Mouse (Mus musculus) heart, embryonic 11.5 days (tissue): ENCODE measurements at regions not wholly inside any gene's neighbourhood (a gene's known extent, or its start where the extent isn't known, plus 50 kb on each side); places are given as distances from the start of the nearest gene placed in this dataset.
"Not testable (repeated sequence)": the region's sequence is repeated elsewhere in the genome, so short reads cannot be mapped to it uniquely, and the experiment has no call there.

ENCODE experiments used
- ATAC-seq: fragments of 200-750 bp; cut with Nextera tagmentation; replicated peaks from 2 replicates; pipeline ENCODE4 v1.8.0; 2017; ENCODE audit warnings: moderate library complexity; ENCODE audit not compliant: insufficient number of reproducible peaks, low FRiP score, low TSS enrichment
- H3K27ac ChIP-seq: fragments of 300-500 bp; sonication (generic); 2 replicates; pipeline ENCODE4 v1.5.1; 2014; ENCODE audit warnings: mild to moderate bottlenecking, low read depth, low read length
- H3K27me3 ChIP-seq: fragments of 300-500 bp; sonication (generic); 2 replicates; pipeline ENCODE4 v1.6.1; 2014; ENCODE audit warnings: mild to moderate bottlenecking, low read length, mixed read lengths; ENCODE audit not compliant: control insufficient read depth, insufficient read depth
- H3K36me3 ChIP-seq: fragments of 300-500 bp; sonication (generic); 2 replicates; pipeline ENCODE4 v1.6.1; 2014; ENCODE audit warnings: mild to moderate bottlenecking, low read length, moderate library complexity, mixed read lengths; ENCODE audit not compliant: control insufficient read depth, insufficient read depth
- H3K4me1 ChIP-seq: fragments of 300-500 bp; sonication (generic); 2 replicates; pipeline ENCODE4 v1.6.1; 2014; ENCODE audit warnings: low read length; ENCODE audit not compliant: control insufficient read depth, insufficient read depth
- H3K4me2 ChIP-seq: fragments of 300-500 bp; sonication (generic); 2 replicates; pipeline ENCODE4 v1.6.1; 2014; ENCODE audit warnings: mild to moderate bottlenecking, moderate library complexity
- H3K4me3 ChIP-seq: fragments of 300-500 bp; sonication (generic); 2 replicates; pipeline ENCODE4 v1.5.1; 2014; ENCODE audit warnings: low read depth, low read length
- H3K9ac ChIP-seq: fragments of 300-500 bp; sonication (generic); 2 replicates; pipeline ENCODE4 v1.6.1; 2014; ENCODE audit warnings: mild to moderate bottlenecking, low read depth, low read length, moderate library complexity
- H3K9me3 ChIP-seq: fragments of 300-500 bp; sonication (generic); replicated peaks from 2 replicates; pipeline ENCODE4 v1.6.1; 2016; ENCODE audit warnings: low read length; ENCODE audit not compliant: control insufficient read depth
- WGBS: fragments of 180-500 bp; shearing (Covaris S2); extraction: QIAGEN DNeasy Blood & Tissue Kit; methylation state at CpG from one replicate; pipeline ENCODE4 v1.1.7; 2014; ENCODE audit not compliant: insufficient replicate concordance; 5-methylcytosine and 5-hydroxymethylcytosine counted together

GRCm38 (mm10) chr13:4935940-4936339, 327.0 kb upstream of the Akr1e1 start:
- WGBS: 68% methylated on average over 4 of the region's 4 CpGs
- no peak overlapping the region for H3K9ac ChIP-seq
- H3K27ac ChIP-seq: no peak overlapping the region
- ATAC-seq: no peak
- H3K27me3 ChIP-seq: no peaks in the 10 kb centered on the region
- H3K4me2 ChIP-seq: no peak overlapping the region
- H3K4me1 ChIP-seq: no peaks in the 10 kb centered on the region
- no peaks in the 10 kb centered on the region for H3K9me3 ChIP-seq
- H3K36me3 ChIP-seq: no peaks in the 10 kb centered on the region
- H3K4me3 ChIP-seq: no peak overlapping the region

DNA sequence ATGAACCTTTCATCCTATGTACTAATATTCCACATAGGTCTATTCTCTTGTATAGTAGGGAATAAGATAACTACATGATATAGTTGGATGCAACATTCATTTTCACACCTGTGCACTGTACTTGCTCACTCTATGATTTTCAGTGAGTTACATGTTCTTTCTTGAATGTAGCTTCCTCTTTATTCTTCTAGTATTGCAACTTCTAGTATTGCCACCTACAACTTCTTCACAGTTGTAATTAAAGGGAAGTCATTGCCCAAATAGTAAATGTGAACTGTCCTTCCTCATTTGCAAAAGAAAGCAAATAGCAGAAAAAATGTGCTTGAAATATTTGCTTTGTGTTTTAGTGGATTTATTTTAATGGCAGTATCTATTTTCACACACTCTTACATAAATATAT, 330.9 kb upstream of the Akr1e1 start:
- Histone ChIP-seq H3K36me3 (no peaks in the 10 kb centered on the region), H3K4me2 (no peak overlapping the region), H3K27me3 (no peaks in the 10 kb centered on the region), H3K9ac (no peak overlapping the region), H3K27ac (no peak overlapping the region), H3K9me3 (no peaks in the 10 kb centered on the region), H3K4me1 (no peaks in the 10 kb centered on the region), H3K4me3 (no peak overlapping the region)
- no peak for ATAC-seq

DNA sequence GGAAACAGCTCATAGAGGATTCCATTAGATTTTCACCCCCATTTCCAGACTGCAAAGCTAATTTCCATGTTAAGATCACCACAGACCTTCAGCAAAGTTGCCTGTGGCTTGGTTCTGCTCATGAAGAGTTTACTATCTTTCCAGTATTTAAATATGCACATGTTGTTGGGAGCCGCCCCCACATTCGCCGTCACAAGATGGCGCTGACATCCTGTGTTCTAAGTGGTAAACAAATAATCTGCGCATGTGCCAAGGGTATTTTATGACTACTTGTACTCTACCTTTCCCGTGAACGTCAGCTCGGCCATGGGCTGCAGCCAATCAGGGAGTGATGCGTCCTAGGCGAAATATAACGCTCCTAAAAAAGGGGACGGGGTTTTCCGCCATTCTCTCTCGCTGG, 333.5 kb upstream of the Akr1e1 start:
- WGBS: 19% methylated on average over 5 of the region's 14 CpGs
- not testable (repeated sequence) for H3K4me3 ChIP-seq, H3K27ac ChIP-seq, H3K9me3 ChIP-seq, H3K9ac ChIP-seq, H3K27me3 ChIP-seq, H3K4me2 ChIP-seq, ATAC-seq, H3K4me1 ChIP-seq, H3K36me3 ChIP-seq

- H3K27ac ChIP-seq: no peak overlapping the region
- H3K36me3 ChIP-seq: no peaks in the 10 kb centered on the region
- ATAC-seq: no peak
- H3K9me3 ChIP-seq: no peaks in the 10 kb centered on the region
- H3K4me1 ChIP-seq: no peaks in the 10 kb centered on the region
- WGBS: 31% methylated on average over 7 of the region's 7 CpGs
- no peaks in the 10 kb centered on the region for H3K27me3 ChIP-seq
- no peak overlapping the region for H3K9ac ChIP-seq
- peak overlapping the region; percentile 49 for H3K4me2 ChIP-seq
- H3K4me3 ChIP-seq: peak overlapping the region; percentile 25
Observed at GRCm38 (mm10) chr13:4943046-4943445, 334.1 kb upstream of the Akr1e1 start.

DNA sequence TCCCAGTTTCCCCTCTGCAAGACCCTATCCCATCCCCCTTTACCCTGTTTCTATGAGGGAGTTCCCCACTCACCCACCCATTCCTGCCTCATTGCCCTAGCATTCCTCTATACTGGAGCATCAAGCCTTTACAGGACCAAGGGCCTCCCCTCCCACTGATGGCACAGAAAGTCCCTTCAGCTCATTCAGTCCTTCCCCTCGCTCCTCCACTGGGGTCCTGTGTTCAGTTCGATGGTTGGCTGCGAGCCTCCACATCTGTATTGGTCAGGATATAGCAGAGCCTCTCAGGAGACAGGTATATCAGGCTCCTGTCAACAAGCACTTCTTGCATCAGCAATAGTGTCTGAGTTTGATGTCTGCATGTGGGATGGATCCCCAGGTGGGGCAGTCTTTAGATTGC, 346.4 kb upstream of the Akr1e1 start:
- no peak for ATAC-seq
- 75% methylated on average over 3 of the region's 3 CpGs for WGBS
- H3K27me3 ChIP-seq: no peaks in the 10 kb centered on the region
- no peaks in the 10 kb centered on the region for H3K36me3 ChIP-seq
- no peaks in the 10 kb centered on the region for H3K4me1 ChIP-seq
- no peak overlapping the region for H3K27ac ChIP-seq
- no peaks in the 10 kb centered on the region for H3K9me3 ChIP-seq
- no peak overlapping the region for H3K4me2 ChIP-seq
- no peak overlapping the region for H3K4me3 ChIP-seq
- no peak overlapping the region for H3K9ac ChIP-seq

DNA sequence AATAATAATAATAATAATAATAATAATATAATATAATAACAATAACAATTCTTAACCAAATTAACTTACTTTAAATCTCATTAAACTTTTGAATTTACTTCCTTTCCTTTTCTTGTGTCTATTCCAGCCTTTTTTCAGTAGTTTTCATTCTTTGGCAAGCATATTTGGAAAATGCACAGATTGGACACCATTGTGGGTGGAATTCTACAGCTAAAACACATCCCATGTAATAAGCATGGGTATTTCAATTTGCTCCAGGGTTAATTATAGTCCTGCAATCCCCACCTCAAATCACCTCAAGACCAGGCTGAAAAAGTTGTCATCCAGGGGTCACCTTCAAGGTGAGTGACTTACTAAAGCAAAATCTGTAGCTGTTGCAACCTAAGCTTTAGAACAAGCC, 355.9 kb upstream of the Akr1e1 start:
- H3K4me3 ChIP-seq: no peak overlapping the region
- no peak overlapping the region for H3K4me2 ChIP-seq
- no peak for ATAC-seq
- no peaks in the 10 kb centered on the region for H3K4me1 ChIP-seq
- no peaks in the 10 kb centered on the region for H3K9me3 ChIP-seq
- H3K9ac ChIP-seq: no peak overlapping the region
- H3K27me3 ChIP-seq: no peaks in the 10 kb centered on the region
- H3K27ac ChIP-seq: no peak overlapping the region
- H3K36me3 ChIP-seq: no peaks in the 10 kb centered on the region

- no peak for ATAC-seq
- WGBS: 60% methylated on average over 2 of the region's 2 CpGs
- H3K4me2 ChIP-seq: no peak overlapping the region
- H3K9ac ChIP-seq: no peak overlapping the region
- no peaks in the 10 kb centered on the region for H3K27me3 ChIP-seq
- no peaks in the 10 kb centered on the region for H3K9me3 ChIP-seq
- H3K4me1 ChIP-seq: no peaks in the 10 kb centered on the region
- no peak overlapping the region for H3K27ac ChIP-seq
- H3K4me3 ChIP-seq: no peak overlapping the region
- H3K36me3 ChIP-seq: no peaks in the 10 kb centered on the region
Observed at GRCm38 (mm10) chr13:4970081-4970892, 361.3 kb upstream of the Akr1e1 start.

DNA sequence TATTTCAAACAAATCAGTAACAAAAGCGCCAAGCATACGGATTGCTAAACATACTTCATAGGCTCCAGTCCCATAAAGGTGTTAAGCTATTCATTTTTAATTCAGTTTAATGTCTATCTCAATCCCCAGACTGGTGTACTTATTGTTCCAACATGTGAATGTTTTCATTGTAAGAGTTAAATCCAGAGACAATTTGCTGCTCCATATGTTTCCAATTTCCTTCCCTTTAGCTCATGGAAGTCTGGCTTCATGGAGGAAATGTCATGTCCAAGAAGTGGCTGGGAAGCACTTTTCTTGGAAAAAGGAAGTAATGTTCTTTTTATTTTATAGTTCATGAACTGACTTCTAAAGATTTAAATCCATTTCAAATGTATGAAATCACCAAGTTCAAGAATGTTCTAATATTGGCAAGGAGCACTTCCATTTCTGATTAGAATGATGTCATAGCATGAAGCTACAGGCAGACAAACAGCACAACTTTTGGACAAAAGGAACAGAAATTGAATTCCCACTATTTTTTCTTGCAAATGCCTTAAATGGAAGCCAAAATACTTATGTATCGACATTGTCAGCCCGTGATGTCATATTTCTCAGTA, 362.6 kb upstream of the Akr1e1 start:
- Histone ChIP-seq H3K4me2 (no peak overlapping the region), H3K4me1 (no peaks in the 10 kb centered on the region), H3K27me3 (no peaks in the 10 kb centered on the region), H3K4me3 (no peak overlapping the region), H3K36me3 (no peaks in the 10 kb centered on the region), H3K9ac (no peak overlapping the region), H3K9me3 (no peaks in the 10 kb centered on the region), H3K27ac (no peak overlapping the region)
- 70% methylated on average over 4 of the region's 4 CpGs for WGBS
- no peak for ATAC-seq

DNA sequence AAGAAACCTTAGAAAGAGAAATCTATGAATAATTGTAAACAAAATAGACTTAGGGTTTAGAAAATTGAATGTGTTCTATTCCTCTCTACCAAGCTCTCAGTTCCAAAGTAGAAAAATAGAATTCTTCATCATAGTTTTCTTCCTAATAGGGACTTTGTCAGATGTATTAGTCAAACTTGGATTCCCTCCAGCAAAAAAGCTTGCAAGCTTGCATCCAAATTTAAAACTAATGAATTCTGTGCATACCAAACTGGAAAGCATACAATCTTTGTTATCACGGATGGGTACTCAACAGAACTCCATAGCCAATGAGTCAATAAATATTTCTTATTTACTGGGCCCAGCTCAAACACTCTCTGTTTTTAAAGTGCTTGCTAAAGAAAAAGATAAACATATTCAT, 383.9 kb upstream of the Akr1e1 start:
- H3K36me3 ChIP-seq: no peaks in the 10 kb centered on the region
- no peak for ATAC-seq
- 63% methylated on average over 1 of the region's 1 CpGs for WGBS

More for the DNA sequence above, 383.9 kb upstream of the Akr1e1 start:
- Histone ChIP-seq H3K27me3 (no peaks in the 10 kb centered on the region), H3K27ac (no peak overlapping the region), H3K9me3 (no peaks in the 10 kb centered on the region), H3K4me1 (no peaks in the 10 kb centered on the region), H3K4me2 (no peak overlapping the region), H3K4me3 (no peak overlapping the region), H3K9ac (no peak overlapping the region)
